Mouse (Mus musculus) layer of hippocampus, postnatal 14 days (tissue): ENCODE results near the gene Mlh1. TPM values are rescaled to one million over a fixed set of nuclear protein-coding genes. Genes with fewer than 3 reads are reported as not detected.

Source experiments
- DNase-seq, 2 experiments: peaks; one replicate each; pipeline ENCODE4 v3.0.0; 2021 to 2022; ENCODE audit warnings: low spot score in 2 of 2, mixed read lengths in 1 of 2
- total RNA-seq, 2 experiments: library from RNA; stranded (reverse); gene quantifications; 2 replicates each; pipeline ENCODE4 v1.2.3; 2021

The Mlh1 gene
- total RNA-seq, 2 experiments from 2014 or later, result 19.3 to 21.9 TPM

GRCm38 (mm10) chr9:111287956-111288355 is 16.4 kb upstream of the Mlh1 start:
- DNase-seq, result no peak

- no peak for DNase-seq
These were observed 14.9 kb upstream of the Mlh1 start for GRCm38 (mm10) chr9:111286468-111286867.

GRCm38 (mm10) chr9:111285676-111286075 is 14.1 kb upstream of the Mlh1 start:
- no peak for DNase-seq

- DNase-seq, result no peak
These were observed 13.5 kb upstream of the Mlh1 start for GRCm38 (mm10) chr9:111285061-111285460.

- DNase-seq, result no peak
These were observed 3.6 kb upstream of the Mlh1 start for GRCm38 (mm10) chr9:111275156-111275555.

- no peak for DNase-seq
These were observed 2.4 kb upstream of the Mlh1 start for GRCm38 (mm10) chr9:111273958-111274357.

- DNase-seq, result no peak
These were observed 1.6 kb upstream of the Mlh1 start for GRCm38 (mm10) chr9:111272996-111273785.

- no peak for DNase-seq
These were observed 765 bp upstream of the Mlh1 start for GRCm38 (mm10) chr9:111272356-111272755.

GRCm38 (mm10) chr9:111271056-111271433 is 546 bp downstream of the Mlh1 start:
- no peak for DNase-seq

- DNase-seq, result no peak
These were observed 985 bp downstream of the Mlh1 start for GRCm38 (mm10) chr9:111270606-111271005.

GRCm38 (mm10) chr9:111267998-111268397 is 3.6 kb downstream of the Mlh1 start:
- no peak for DNase-seq

GRCm38 (mm10) chr9:111261356-111261755 is 10.2 kb downstream of the Mlh1 start:
- no peak for DNase-seq

- peak; percentile 25 to 73 for DNase-seq
These were observed 11.1 kb downstream of the Mlh1 start for GRCm38 (mm10) chr9:111260360-111260985.

- DNase-seq, result no peak
These were observed 19.3 kb downstream of the Mlh1 start for GRCm38 (mm10) chr9:111252161-111252869.

GRCm38 (mm10) chr9:111247682-111248246 is 23.8 kb downstream of the Mlh1 start:
- DNase-seq, result peak in 1 of 2 experiments; percentile 10

- no peak for DNase-seq
These were observed 26.0 kb downstream of the Mlh1 start for GRCm38 (mm10) chr9:111245546-111245945.

- no peak for DNase-seq
These were observed 28.2 kb downstream of the Mlh1 start for GRCm38 (mm10) chr9:111243384-111243783.

- DNase-seq, result no peak
These were observed 31.8 kb downstream of the Mlh1 start for GRCm38 (mm10) chr9:111239821-111240220.

- no peak for DNase-seq
These were observed 33.9 kb downstream of the Mlh1 start for GRCm38 (mm10) chr9:111237726-111238125.

- no peak for DNase-seq
These were observed 36.9 kb downstream of the Mlh1 start for GRCm38 (mm10) chr9:111234701-111235100.

GRCm38 (mm10) chr9:111228446-111228845 is 43.1 kb downstream of the Mlh1 start:
- DNase-seq, result no peak

- DNase-seq, result no peak
These were observed 48.2 kb downstream of the Mlh1 start for GRCm38 (mm10) chr9:111223406-111223805.
